In genomic region chr4:141065123-141065522, GRCm38 (mm10) we compare ENCODE assay signal across 8 mouse cellular contexts. TPM values are rescaled to one million over a fixed set of nuclear protein-coding genes. Genes with fewer than 3 reads are reported as not detected.
A peak's percentile ranks its signal among the peaks of the same experiment; 100 is the strongest.
DNase-seq lines count a peak whose midpoint lies in the region; ATAC-seq and TF ChIP-seq lines count a peak whose summit lies in the region.

No protein-coding gene starts in this region.

- intact Hi-C loops in left cerebral cortex, postnatal 10 days (cut with DNase I), result no loop called here

- H3K27ac ChIP-seq in neural tube, embryonic 15.5 days (replicated peaks), result no peak overlapping the region
- no peak overlapping the region for H3K27ac ChIP-seq in forebrain, embryonic 15.5 days (replicated peaks)
- H3K27ac ChIP-seq in hindbrain, embryonic 12.5 days, result 0 out of 2 replicates have a peak overlapping the region, but pooled peaks have one; percentile 23
- H3K27ac ChIP-seq in midbrain, embryonic 13.5 days, result no peak overlapping the region
- H3K27ac ChIP-seq in spleen, adult 2 months (ENCODE audit: insufficient read depth, low read length), result no peak overlapping the region

- peak; percentile 84 for DNase-seq in neural tube, embryonic 10.5 days (ENCODE audit: extremely low spot score, low spot score)
- DNase-seq in cerebellum, adult 11 months, result peak; percentile 74
- DNase-seq in left cerebral cortex, postnatal 10 days (ENCODE audit: extremely low spot score in 1 of 2, low spot score in 2 of 2), result peak; percentile 80 to 88
- peak; percentile 78 to 82 for DNase-seq in spleen, adult 2 months (ENCODE audit: low read depth in 1 of 2, low spot score in 2 of 2)

- H3K36me3 ChIP-seq in neural tube, embryonic 15.5 days, result peaks cover 46% of the 10 kb centered on the region
- peaks cover 45% of the 10 kb centered on the region for H3K36me3 ChIP-seq in forebrain, embryonic 15.5 days
- peaks cover 45% of the 10 kb centered on the region for H3K36me3 ChIP-seq in hindbrain, embryonic 12.5 days
- H3K36me3 ChIP-seq in midbrain, embryonic 13.5 days, result peaks cover 47% of the 10 kb centered on the region
- H3K36me3 ChIP-seq in spleen, adult 2 months (ENCODE audit: control insufficient read depth, insufficient read depth, low read length), result peaks cover 38% of the 10 kb centered on the region

- peak; percentile 98 for TF ChIP-seq CTCF in spleen, adult 2 months (IDR thresholded peaks at IDR 0.05; ENCODE audit: extremely low read depth, insufficient read depth, insufficient read length, insufficient replicate concordance)

- H3K4me1 ChIP-seq in neural tube, embryonic 15.5 days, result peaks cover 22% of the 10 kb centered on the region
- H3K4me1 ChIP-seq in forebrain, embryonic 15.5 days, result peaks cover 8% of the 10 kb centered on the region
- H3K4me1 ChIP-seq in hindbrain, embryonic 12.5 days, result 0 out of 2 replicates have a peak, but pooled peaks cover 6% of the 10 kb centered on the region
- peaks cover 7% of the 10 kb centered on the region for H3K4me1 ChIP-seq in midbrain, embryonic 13.5 days (replicated peaks)
- H3K4me1 ChIP-seq in spleen, adult 2 months (ENCODE audit: control insufficient read depth, insufficient read depth, insufficient read length), result no peaks in the 10 kb centered on the region

- no peak overlapping the region for H3K9ac ChIP-seq in neural tube, embryonic 15.5 days (replicated peaks)
- H3K9ac ChIP-seq in forebrain, embryonic 15.5 days (replicated peaks), result no peak overlapping the region
- H3K9ac ChIP-seq in hindbrain, embryonic 12.5 days, result no peak overlapping the region
- H3K9ac ChIP-seq in midbrain, embryonic 13.5 days (replicated peaks), result no peak overlapping the region

- 6% methylated on average over 8 of the region's 8 CpGs for WGBS in neural tube, embryonic 15.5 days
- 3% methylated on average over 8 of the region's 8 CpGs for WGBS in forebrain, embryonic 15.5 days
- WGBS in hindbrain, embryonic 12.5 days, result 5% methylated on average over 8 of the region's 8 CpGs
- WGBS in midbrain, embryonic 13.5 days, result 4% methylated on average over 8 of the region's 8 CpGs
- 10% methylated on average over 8 of the region's 8 CpGs for WGBS in spleen, adult 2 months

- no peak overlapping the region for H3K4me3 ChIP-seq in neural tube, embryonic 15.5 days (replicated peaks)
- H3K4me3 ChIP-seq in forebrain, embryonic 15.5 days, result no peak overlapping the region
- H3K4me3 ChIP-seq in hindbrain, embryonic 12.5 days, result no peak overlapping the region
- H3K4me3 ChIP-seq in midbrain, embryonic 13.5 days (replicated peaks), result no peak overlapping the region
- no peak overlapping the region for H3K4me3 ChIP-seq in spleen, adult 2 months (ENCODE audit: extremely low read depth, insufficient read depth, insufficient read length)

- no peaks in the 10 kb centered on the region for H3K9me3 ChIP-seq in neural tube, embryonic 15.5 days (replicated peaks)
- H3K9me3 ChIP-seq in forebrain, embryonic 15.5 days, result no peaks in the 10 kb centered on the region
- no peaks in the 10 kb centered on the region for H3K9me3 ChIP-seq in hindbrain, embryonic 12.5 days (replicated peaks)
- H3K9me3 ChIP-seq in midbrain, embryonic 13.5 days, result no peaks in the 10 kb centered on the region

- TF ChIP-seq POLR2A in spleen, adult 2 months (IDR thresholded peaks at IDR 0.05; ENCODE audit: low read depth, low read length), result no peak

- H3K27me3 ChIP-seq in neural tube, embryonic 15.5 days (replicated peaks), result no peaks in the 10 kb centered on the region
- H3K27me3 ChIP-seq in forebrain, embryonic 15.5 days, result no peaks in the 10 kb centered on the region
- H3K27me3 ChIP-seq in hindbrain, embryonic 12.5 days, result no peaks in the 10 kb centered on the region
- no peaks in the 10 kb centered on the region for H3K27me3 ChIP-seq in midbrain, embryonic 13.5 days
- no peaks in the 10 kb centered on the region for H3K27me3 ChIP-seq in spleen, adult 2 months (ENCODE audit: control insufficient read depth, insufficient read depth, low read length)

- no peak overlapping the region for H3K4me2 ChIP-seq in neural tube, embryonic 15.5 days
- no peak overlapping the region for H3K4me2 ChIP-seq in forebrain, embryonic 15.5 days (replicated peaks)
- no peak overlapping the region for H3K4me2 ChIP-seq in hindbrain, embryonic 12.5 days (replicated peaks)
- H3K4me2 ChIP-seq in midbrain, embryonic 13.5 days (replicated peaks), result no peak overlapping the region

- no peak for ATAC-seq in neural tube, embryonic 15.5 days (ENCODE audit: low FRiP score)
- ATAC-seq in forebrain, embryonic 15.5 days (replicated peaks), result peak; percentile 47
- 0 out of 2 replicates have a peak, but pooled peaks have one; percentile 13 for ATAC-seq in hindbrain, embryonic 12.5 days (ENCODE audit: low FRiP score)
- peak; percentile 25 for ATAC-seq in midbrain, embryonic 13.5 days

RNA-seq across cellular contexts. Expression of gene Crocc, which starts 4.8 kb away (rescaled TPM):
- 4.5 and 4.9 TPM in 2 replicates for polyA plus RNA-seq in neural tube, embryonic 15.5 days (2015; fragmentation: Nextera tagmentation; extraction: Ambion mirVana)
- polyA plus RNA-seq in forebrain, embryonic 15.5 days (2015; fragmentation: Nextera tagmentation; extraction: Ambion mirVana), result 8.3 and 10.2 TPM in 2 replicates
- 13.2 and 14.1 TPM in 2 replicates for polyA plus RNA-seq in hindbrain, embryonic 12.5 days (2016; fragmentation: Nextera tagmentation; extraction: Ambion mirVana)
- 10 to 100 TPM; 44.5 to 45.2 TPM for total RNA-seq in left cerebral cortex, postnatal 10 days (2021)
- 6.8 and 8.8 TPM in 2 replicates for polyA plus RNA-seq in midbrain, embryonic 13.5 days (2015; fragmentation: Nextera tagmentation; extraction: Ambion mirVana)
- 9.8 and 11.7 TPM in 2 replicates for polyA plus RNA-seq in spleen, adult 2 months (2012; rRNA removed)

RNA-seq across cellular contexts. Expression of gene Necap2, which starts 13.0 kb away (rescaled TPM):
- 56.8 and 59.8 TPM in 2 replicates for polyA plus RNA-seq in neural tube, embryonic 15.5 days (2015; fragmentation: Nextera tagmentation; extraction: Ambion mirVana)
- 50.5 and 55.8 TPM in 2 replicates for polyA plus RNA-seq in forebrain, embryonic 15.5 days (2015; fragmentation: Nextera tagmentation; extraction: Ambion mirVana)
- polyA plus RNA-seq in hindbrain, embryonic 12.5 days (2016; fragmentation: Nextera tagmentation; extraction: Ambion mirVana), result 57.6 and 60.7 TPM in 2 replicates
- total RNA-seq in left cerebral cortex, postnatal 10 days (2021), result 10 to 100 TPM; 41.8 to 42.9 TPM
- 47.2 and 52.3 TPM in 2 replicates for polyA plus RNA-seq in midbrain, embryonic 13.5 days (2015; fragmentation: Nextera tagmentation; extraction: Ambion mirVana)
- polyA plus RNA-seq in spleen, adult 2 months (2012; rRNA removed), result 71.3 and 101 TPM in 2 replicates

RNA-seq across cellular contexts. Expression of gene Spata21, which starts 23.0 kb away (rescaled TPM):
- 0.51 and 0.55 TPM in 2 replicates for polyA plus RNA-seq in neural tube, embryonic 15.5 days (2015; fragmentation: Nextera tagmentation; extraction: Ambion mirVana)
- polyA plus RNA-seq in forebrain, embryonic 15.5 days (2015; fragmentation: Nextera tagmentation; extraction: Ambion mirVana), result 0.53 TPM in 1 of 2 replicates, not detected in the other
- 0.13 TPM in 1 of 2 replicates, not detected in the other for polyA plus RNA-seq in hindbrain, embryonic 12.5 days (2016; fragmentation: Nextera tagmentation; extraction: Ambion mirVana)
- under 1 TPM; 0.17 to 0.59 TPM for total RNA-seq in left cerebral cortex, postnatal 10 days (2021)
- polyA plus RNA-seq in midbrain, embryonic 13.5 days (2015; fragmentation: Nextera tagmentation; extraction: Ambion mirVana), result 0.22 TPM in 1 of 2 replicates, not detected in the other
- polyA plus RNA-seq in spleen, adult 2 months (2012; rRNA removed), result not detected in 2 replicates

RNA-seq across cellular contexts. Expression of gene Mfap2, which starts 54.9 kb away (rescaled TPM):
- 210 and 222 TPM in 2 replicates for polyA plus RNA-seq in neural tube, embryonic 15.5 days (2015; fragmentation: Nextera tagmentation; extraction: Ambion mirVana)
- polyA plus RNA-seq in forebrain, embryonic 15.5 days (2015; fragmentation: Nextera tagmentation; extraction: Ambion mirVana), result 215 and 229 TPM in 2 replicates
- polyA plus RNA-seq in hindbrain, embryonic 12.5 days (2016; fragmentation: Nextera tagmentation; extraction: Ambion mirVana), result 344 and 345 TPM in 2 replicates
- 10 to 100 TPM in 1 of 2 experiments, 1 to 10 TPM in 1; 9.3 to 14.8 TPM for total RNA-seq in left cerebral cortex, postnatal 10 days (2021)
- polyA plus RNA-seq in midbrain, embryonic 13.5 days (2015; fragmentation: Nextera tagmentation; extraction: Ambion mirVana), result 181 and 207 TPM in 2 replicates
- 3.1 and 4.6 TPM in 2 replicates for polyA plus RNA-seq in spleen, adult 2 months (2012; rRNA removed)
